18 mouse cellular contexts compared by ENCODE assay signal in the genomic region with DNA sequence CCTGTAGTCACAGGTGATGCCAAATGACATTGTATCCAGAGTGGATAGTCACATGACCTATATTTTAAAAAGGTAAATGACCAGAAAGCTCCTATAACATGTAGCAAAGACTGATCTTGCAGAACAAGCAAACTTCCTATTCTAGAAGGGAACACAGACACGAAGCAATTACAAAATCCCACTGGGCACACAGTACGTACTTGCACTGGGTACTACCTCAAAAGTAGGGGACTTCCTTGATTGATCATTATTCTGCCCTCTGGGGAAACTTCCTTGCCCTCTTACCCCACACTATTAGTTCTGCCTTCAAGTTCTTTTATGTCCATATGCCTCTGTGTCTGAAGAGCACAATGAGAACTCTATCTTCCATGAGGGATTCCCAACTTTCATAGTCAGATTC.
"Had no signal": no experiment of that assay in that cellular context is flagged by ENCODE, and none has a peak within 500 bp of the region (broad histone marks: within the 10 kb centered on the region; RNA-seq: fewer than 3 reads in every experiment).

No protein-coding gene starts in this region.

- ATAC-seq: lung, postnatal 0 days; midbrain, embryonic 13.5 days; midbrain, embryonic 15.5 days had no signal

- H3K36me3 ChIP-seq: lung, embryonic 15.5 days; midbrain, embryonic 13.5 days; midbrain, embryonic 15.5 days; neural tube, embryonic 12.5 days had no signal

- H3K9ac ChIP-seq: liver, embryonic 14.5 days; lung, embryonic 15.5 days; midbrain, embryonic 13.5 days; midbrain, embryonic 15.5 days; neural tube, embryonic 12.5 days had no signal

- H3K27ac ChIP-seq: liver, embryonic 14.5 days; lung, embryonic 15.5 days; macrophage; midbrain, embryonic 13.5 days; midbrain, embryonic 15.5 days; neural tube, embryonic 12.5 days had no signal

- H3K4me1 ChIP-seq: lung, embryonic 15.5 days; megakaryocyte, embryonic 14.5 days; midbrain, embryonic 13.5 days; midbrain, embryonic 15.5 days; neural tube, embryonic 12.5 days had no signal

- H3K9me3 ChIP-seq: lung, embryonic 15.5 days; megakaryocyte, embryonic 14.5 days; midbrain, embryonic 13.5 days; midbrain, embryonic 15.5 days; neural tube, embryonic 12.5 days had no signal

- DNase-seq: lung, adult 2 months; lung, postnatal 14 days; lung, postnatal 36 days; right cerebral cortex, postnatal 14 days; right cerebral cortex, postnatal 4 days; spleen, adult 18-20 months; thymus, adult 18-20 months; thymus, postnatal 14 days; thymus, postnatal 36 days had no signal

- H3K4me3 ChIP-seq: lung, embryonic 15.5 days; megakaryocyte, embryonic 14.5 days; midbrain, embryonic 13.5 days; midbrain, embryonic 15.5 days; neural tube, embryonic 12.5 days had no signal

- H3K27me3 ChIP-seq: lung, embryonic 15.5 days; megakaryocyte, embryonic 14.5 days; midbrain, embryonic 13.5 days; midbrain, embryonic 15.5 days; neural tube, embryonic 12.5 days had no signal

- H3K4me2 ChIP-seq: lung, embryonic 15.5 days; midbrain, embryonic 11.5 days; midbrain, embryonic 13.5 days; midbrain, embryonic 15.5 days; neural tube, embryonic 12.5 days had no signal
